Mouse (Mus musculus) liver, adult 2 months (tissue): Measurements from ENCODE around the gene Ctbp1.

Experiments used
- CTCF ChIP-seq: fragments of 200-500 bp; IDR thresholded peaks from 2 replicates; pipeline ENCODE4 v1.5.1; 2011; ENCODE audit warnings: low read depth, low read length, control low read depth
- POLR2A ChIP-seq: fragments of 200-500 bp; IDR thresholded peaks from 2 replicates; pipeline ENCODE4 v1.6.1; 2011; ENCODE audit warnings: low read length, control low read depth; ENCODE audit not compliant: insufficient read depth; ENCODE audit errors: extremely low read depth

GRCm38 (mm10) chr5:33272146-33272545 lies 2.6 kb downstream of the Ctbp1 start:
- TF ChIP-seq CTCF (no peak), POLR2A (no peak)
